Mouse (Mus musculus) adrenal gland, postnatal 10 days (tissue): ENCODE data around the gene Stra8. TPM values are rescaled to one million over a fixed set of nuclear protein-coding genes. Genes with fewer than 3 reads are reported as not detected.

Experiments used
- DNase-seq: peaks from one replicate; pipeline ENCODE4 v3.0.0; 2021; ENCODE audit warnings: mixed read lengths
- long read RNA-seq, 2 experiments: library from polyadenylated mRNA; stranded (forward); transcript quantifications; one replicate each; pipeline ENCODE4 v2.0.0; 2021
- total RNA-seq, 2 experiments: library from RNA; stranded (reverse); gene quantifications; 2 replicates each; pipeline ENCODE4 v1.2.3; 2021

Gene Stra8
- total RNA-seq, result not detected
- long read RNA-seq, experiment 1, result 0 reads
- long read RNA-seq, experiment 2, result 0 reads

- no peak for DNase-seq
Measured at GRCm38 (mm10) chr6:34919956-34920355, at the start of gene Stra8. Gene Stra8 (plus strand): TSS chr6:34920163.

GRCm38 (mm10) chr6:34870724-34871123 lies 49.2 kb upstream of the Stra8 start:
- DNase-seq, result no peak

GRCm38 (mm10) chr6:34871929-34872328 lies 48.0 kb upstream of the Stra8 start:
- no peak for DNase-seq

- no peak for DNase-seq
Measured at GRCm38 (mm10) chr6:34872871-34873270, 47.1 kb upstream of the Stra8 start.

- DNase-seq, result peak; percentile 70
Measured at GRCm38 (mm10) chr6:34874101-34874921, 45.7 kb upstream of the Stra8 start.

GRCm38 (mm10) chr6:34875268-34875761 lies 44.6 kb upstream of the Stra8 start:
- no peak for DNase-seq

- DNase-seq, result no peak
Measured at GRCm38 (mm10) chr6:34875966-34876834, 43.8 kb upstream of the Stra8 start.

GRCm38 (mm10) chr6:34876835-34877156 lies 43.2 kb upstream of the Stra8 start:
- no peak for DNase-seq

- DNase-seq, result peak; percentile 97
Measured at GRCm38 (mm10) chr6:34877509-34878321, 42.2 kb upstream of the Stra8 start, which contains the start of gene Cyren. Gene Cyren (minus strand): TSS chr6:34878060.

- no peak for DNase-seq
Measured at GRCm38 (mm10) chr6:34879101-34879740, 40.7 kb upstream of the Stra8 start.

GRCm38 (mm10) chr6:34879911-34880475 lies 40.0 kb upstream of the Stra8 start:
- DNase-seq, result peak; percentile 66

- DNase-seq, result no peak
Measured at GRCm38 (mm10) chr6:34884724-34885123, 35.2 kb upstream of the Stra8 start.

- no peak for DNase-seq
Measured at GRCm38 (mm10) chr6:34887131-34887850, 32.7 kb upstream of the Stra8 start.

GRCm38 (mm10) chr6:34889185-34889584 lies 30.8 kb upstream of the Stra8 start:
- DNase-seq, result no peak

- DNase-seq, result no peak
Measured at GRCm38 (mm10) chr6:34895569-34895968, 24.4 kb upstream of the Stra8 start.

GRCm38 (mm10) chr6:34896168-34896780 lies 23.7 kb upstream of the Stra8 start:
- DNase-seq, result no peak

- peak; percentile 60 for DNase-seq
Measured at GRCm38 (mm10) chr6:34899127-34899526, 20.8 kb upstream of the Stra8 start.

- no peak for DNase-seq
Measured at GRCm38 (mm10) chr6:34900990-34901389, 19.0 kb upstream of the Stra8 start.

- no peak for DNase-seq
Measured at GRCm38 (mm10) chr6:34901911-34902444, 18.0 kb upstream of the Stra8 start.

GRCm38 (mm10) chr6:34902578-34902977 lies 17.4 kb upstream of the Stra8 start:
- no peak for DNase-seq
